Mouse (Mus musculus) CH12.LX (cell line): Measurements from ENCODE around the gene E130114P18Rik. TPM values are rescaled to one million over a fixed set of nuclear protein-coding genes. Genes with fewer than 3 reads are reported as not detected.

Source experiments
- DNase-seq: peaks from one replicate; pipeline ENCODE4 v3.0.0-alpha.2; 2013; ENCODE audit errors: extremely low read depth
- H3K27ac ChIP-seq: 2 replicates; pipeline ENCODE4 v1.5.1; 2012; ENCODE audit warnings: low read depth, mild to moderate bottlenecking, control low read depth, moderate library complexity; ENCODE audit not compliant: insufficient read depth
- H3K27me3 ChIP-seq: replicated peaks from 2 replicates; pipeline ENCODE3; 2012; ENCODE audit warnings: inconsistent platforms
- H3K36me3 ChIP-seq, 2 experiments: replicated peaks in 1 of 2; 2 replicates each; pipeline versions ENCODE3 to v1.6.1; 2012; ENCODE audit warnings: inconsistent platforms in 1 of 2, low read length in 1 of 2, mild to moderate bottlenecking in 1 of 2, mixed read lengths in 1 of 2, moderate library complexity in 1 of 2; ENCODE audit not compliant: control insufficient read depth in 1 of 2, insufficient read depth in 1 of 2
- H3K4me1 ChIP-seq, 2 experiments: 2 replicates each; pipeline ENCODE4 v1.6.1; 2012; ENCODE audit warnings: inconsistent platforms in 1 of 2, moderate library complexity in 1 of 2; ENCODE audit not compliant: insufficient read depth in 2 of 2, control insufficient read depth in 1 of 2
- H3K4me2 ChIP-seq: 2 replicates; pipeline ENCODE4 v1.6.1; 2012; ENCODE audit warnings: low read depth, mild to moderate bottlenecking, control low read depth; ENCODE audit not compliant: poor library complexity, insufficient read depth, severe bottlenecking
- H3K4me3 ChIP-seq, 3 experiments: fragments of 150-350 bp in 1 of 3; sonication (generic) in 1 of 3; replicated peaks in 1 of 3; 2 replicates each; pipeline versions ENCODE3 to v1.5.1; 2011 to 2012; ENCODE audit warnings: low read depth in 2 of 3, low read length in 2 of 3, mild to moderate bottlenecking in 2 of 3, moderate library complexity in 2 of 3, control low read depth in 1 of 3, improper control_type of control experiment in 1 of 3, inconsistent platforms in 1 of 3, mixed read lengths in 1 of 3; ENCODE audit not compliant: poor library complexity in 1 of 3
- H3K79me2 ChIP-seq: replicated peaks from 2 replicates; pipeline ENCODE4 v1.6.1; 2012; ENCODE audit warnings: mild to moderate bottlenecking, moderate library complexity; ENCODE audit not compliant: control insufficient read depth, poor library complexity, insufficient read depth, severe bottlenecking; ENCODE audit errors: extremely low read depth
- H3K9ac ChIP-seq: 2 replicates; pipeline ENCODE4 v1.6.1; 2012; ENCODE audit warnings: low read depth, mild to moderate bottlenecking, control low read depth, moderate library complexity; ENCODE audit not compliant: insufficient read depth
- H3K9me3 ChIP-seq: replicated peaks from 2 replicates; pipeline ENCODE3; 2012; ENCODE audit warnings: low read length, inconsistent platforms, mixed read lengths
- BHLHE40 ChIP-seq: IDR thresholded peaks from 2 replicates; pipeline ENCODE4 v1.6.1; 2011; ENCODE audit warnings: mild to moderate bottlenecking, low read depth, low read length, improper control_type of control experiment
- CHD1 ChIP-seq: IDR thresholded peaks from 2 replicates; pipeline ENCODE4 v1.6.1; 2012; ENCODE audit warnings: low read depth, low read length, improper control_type of control experiment, inconsistent platforms
- CHD2 ChIP-seq: IDR thresholded peaks from 2 replicates; pipeline ENCODE4 v1.6.1; 2011; ENCODE audit warnings: low read length, improper control_type of control experiment
- ELF1 ChIP-seq: IDR thresholded peaks from 2 replicates; pipeline ENCODE4 v1.6.1; 2014; ENCODE audit warnings: low read depth, mild to moderate bottlenecking, inconsistent platforms, low read length, improper control_type of control experiment
- ETS1 ChIP-seq: conservative IDR thresholded peaks from 2 replicates; pipeline ENCODE4 v1.6.1; 2012; ENCODE audit warnings: low read depth, mild to moderate bottlenecking, inconsistent platforms, low read length, improper control_type of control experiment, moderate library complexity
- GABPA ChIP-seq: IDR thresholded peaks from 2 replicates; pipeline ENCODE4 v1.6.1; 2012; ENCODE audit warnings: low read depth, low read length, improper control_type of control experiment, inconsistent platforms; ENCODE audit not compliant: insufficient replicate concordance
- HCFC1 ChIP-seq: IDR thresholded peaks from 2 replicates; pipeline ENCODE4 v1.6.1; 2012; ENCODE audit warnings: low read depth, mild to moderate bottlenecking, inconsistent platforms, low read length, improper control_type of control experiment
- IRF4 ChIP-seq: IDR thresholded peaks from 2 replicates; pipeline ENCODE4 v1.6.1; 2014; ENCODE audit warnings: low read depth, mild to moderate bottlenecking, inconsistent platforms, low read length, improper control_type of control experiment
- JUN ChIP-seq: IDR thresholded peaks from 2 replicates; pipeline ENCODE4 v1.6.1; 2011; ENCODE audit warnings: low read depth, mild to moderate bottlenecking, low read length, improper control_type of control experiment, moderate library complexity; ENCODE audit not compliant: insufficient read depth
- JUND ChIP-seq: conservative IDR thresholded peaks from 2 replicates; pipeline ENCODE4 v1.6.1; 2011; ENCODE audit warnings: low read depth, low read length, improper control_type of control experiment
- MXI1 ChIP-seq: IDR thresholded peaks from 2 replicates; pipeline ENCODE4 v1.6.1; 2011; ENCODE audit warnings: mild to moderate bottlenecking, low read depth, low read length, improper control_type of control experiment
- NELFE ChIP-seq: IDR thresholded peaks from 2 replicates; pipeline ENCODE4 v1.6.1; 2011; ENCODE audit warnings: low read depth, low read length, improper control_type of control experiment
- NRF1 ChIP-seq: IDR thresholded peaks from 2 replicates; pipeline ENCODE4 v1.6.1; 2014; ENCODE audit warnings: low read depth, mild to moderate bottlenecking, inconsistent platforms, low read length, improper control_type of control experiment, moderate library complexity
- PAX5 ChIP-seq: IDR thresholded peaks from 2 replicates; pipeline ENCODE4 v1.6.1; 2012; ENCODE audit warnings: low read length, inconsistent platforms, mixed read lengths
- POLR2A ChIP-seq: IDR thresholded peaks from 2 replicates; pipeline ENCODE4 v1.6.1; 2011; ENCODE audit warnings: low read depth, mild to moderate bottlenecking, improper control_type of control experiment, low read length
- POLR2AphosphoS2 ChIP-seq: IDR thresholded peaks from 2 replicates; pipeline ENCODE4 v1.6.1; 2011; ENCODE audit warnings: low read depth, low read length, improper control_type of control experiment
- RAD21 ChIP-seq: IDR thresholded peaks from 2 replicates; pipeline ENCODE4 v1.6.1; 2011; ENCODE audit warnings: low read depth, mild to moderate bottlenecking, low read length, improper control_type of control experiment, moderate library complexity
- TBP ChIP-seq: conservative IDR thresholded peaks from 2 replicates; pipeline ENCODE4 v1.6.1; 2011; ENCODE audit warnings: low read depth, low read length, improper control_type of control experiment
- UBTF ChIP-seq: IDR thresholded peaks from 2 replicates; pipeline ENCODE4 v1.6.1; 2012; ENCODE audit warnings: low read depth, mild to moderate bottlenecking, inconsistent platforms, low read length, improper control_type of control experiment, moderate library complexity
- USF1 ChIP-seq: IDR thresholded peaks from 2 replicates; pipeline ENCODE4 v1.6.1; 2014; ENCODE audit warnings: low read depth, mild to moderate bottlenecking, inconsistent platforms, low read length, improper control_type of control experiment
- USF2 ChIP-seq: conservative IDR thresholded peaks from 2 replicates; pipeline ENCODE4 v1.6.1; 2011; ENCODE audit warnings: low read depth, low read length, improper control_type of control experiment
- ZMIZ1 ChIP-seq: IDR thresholded peaks from 2 replicates; pipeline ENCODE4 v1.6.1; 2012; ENCODE audit warnings: low read depth, mild to moderate bottlenecking, inconsistent platforms, low read length, improper control_type of control experiment
- dilution Hi-C: fragments of 300-500 bp; cut with MboI; formaldehyde crosslinking; loops from 2 replicates; pipeline ENCODE4 v1.14.3; 2020; ENCODE audit warnings: low sequenced_read_pairs; ENCODE audit not compliant: extremely low pct_unique_long_range_greater_than_20kb, extremely low pct_ligation_motif_present
- in situ Hi-C: fragments of 300-500 bp; cut with MboI; formaldehyde crosslinking; loops from 3 replicates; pipeline ENCODE4 v1.14.3; 2019; ENCODE audit warnings: low sequenced_read_pairs, low pct_ligation_motif_present, low pct_unique_long_range_greater_than_20kb, mixed read lengths
- polyA plus RNA-seq: library from polyadenylated mRNA; unstranded; fragments of >175 nt; gene quantifications from 2 replicates; pipeline ENCODE4 v1.2.1, GENCODE M21; 2012; ENCODE audit warnings: low read depth; ENCODE audit not compliant: insufficient read length
- total RNA-seq, 2 experiments: library from RNA; depleted of rRNA; stranded (reverse); fragments of 300-350 nt in 1 of 2; fragments of >200 nt in 1 of 2; gene quantifications; 2 replicates each; pipeline ENCODE4 v1.2.3; 2012 to 2014

Gene E130114P18Rik
- total and polyA plus RNA-seq, 3 experiments, result not detected

- DNase-seq, result no peak
- Histone ChIP-seq H3K79me2 (no peaks in the 10 kb centered on the region), H3K4me1 (no peaks in the 10 kb centered on the region), H3K4me3 (no peak overlapping the region), H3K36me3 (no peaks in the 10 kb centered on the region), H3K4me2 (no peak overlapping the region), H3K9me3 (peaks cover 80% of the 10 kb centered on the region), H3K27ac (no peak overlapping the region), H3K27me3 (no peaks in the 10 kb centered on the region), H3K9ac (no peak overlapping the region)
- in situ Hi-C loops (no loop called here), dilution Hi-C loops (no loop called here)
- TF ChIP-seq POLR2AphosphoS2 (no peak), JUND (no peak), RAD21 (no peak), UBTF (no peak), ELF1 (no peak), TBP (no peak), NELFE (no peak), IRF4 (no peak), NRF1 (no peak), MXI1 (no peak)
Observed at GRCm38 (mm10) chr4:97753521-97753920, 24.4 kb downstream of the E130114P18Rik start.

GRCm38 (mm10) chr4:97752276-97753010, 25.4 kb downstream of the E130114P18Rik start:
- no peaks in the 10 kb centered on the region for H3K4me1 ChIP-seq
- no peak overlapping the region for H3K27ac ChIP-seq
- H3K27me3 ChIP-seq, result no peaks in the 10 kb centered on the region
- DNase-seq, result no peak
- no peak for TF ChIP-seq TBP
- H3K4me2 ChIP-seq, result no peak overlapping the region
- H3K9me3 ChIP-seq, result peaks cover 75% of the 10 kb centered on the region
- H3K79me2 ChIP-seq, result no peaks in the 10 kb centered on the region
- in situ Hi-C loops (no loop called here), dilution Hi-C loops (no loop called here)
- no peak overlapping the region for H3K4me3 ChIP-seq
- H3K9ac ChIP-seq, result no peak overlapping the region
- no peaks in the 10 kb centered on the region for H3K36me3 ChIP-seq

GRCm38 (mm10) chr4:97751483-97752251, 26.2 kb downstream of the E130114P18Rik start:
- Histone ChIP-seq H3K4me2 (no peak overlapping the region), H3K27me3 (no peaks in the 10 kb centered on the region), H3K9me3 (peaks cover 74% of the 10 kb centered on the region), H3K9ac (no peak overlapping the region), H3K79me2 (no peaks in the 10 kb centered on the region), H3K27ac (no peak overlapping the region), H3K4me1 (no peaks in the 10 kb centered on the region), H3K36me3 (no peaks in the 10 kb centered on the region), H3K4me3 (no peak overlapping the region)
- DNase-seq, result no peak
- TF ChIP-seq USF1, result no peak
- TF ChIP-seq CHD2, result no peak
- no peak for TF ChIP-seq USF2
- TF ChIP-seq TBP, result no peak
- TF ChIP-seq ETS1, result no peak
- TF ChIP-seq ZMIZ1, result no peak
- TF ChIP-seq PAX5, result no peak
- TF ChIP-seq JUN, result no peak
- TF ChIP-seq NRF1, result no peak
- no peak for TF ChIP-seq POLR2A
- no peak for TF ChIP-seq CHD1
- no peak for TF ChIP-seq POLR2AphosphoS2
- no peak for TF ChIP-seq NELFE
- TF ChIP-seq GABPA, result no peak
- no peak for TF ChIP-seq HCFC1
- no peak for TF ChIP-seq BHLHE40
- dilution Hi-C loops, result no loop called here
- in situ Hi-C loops, result no loop called here
